Mouse (Mus musculus): ENCODE results near the gene Lyzl4.

DNA sequence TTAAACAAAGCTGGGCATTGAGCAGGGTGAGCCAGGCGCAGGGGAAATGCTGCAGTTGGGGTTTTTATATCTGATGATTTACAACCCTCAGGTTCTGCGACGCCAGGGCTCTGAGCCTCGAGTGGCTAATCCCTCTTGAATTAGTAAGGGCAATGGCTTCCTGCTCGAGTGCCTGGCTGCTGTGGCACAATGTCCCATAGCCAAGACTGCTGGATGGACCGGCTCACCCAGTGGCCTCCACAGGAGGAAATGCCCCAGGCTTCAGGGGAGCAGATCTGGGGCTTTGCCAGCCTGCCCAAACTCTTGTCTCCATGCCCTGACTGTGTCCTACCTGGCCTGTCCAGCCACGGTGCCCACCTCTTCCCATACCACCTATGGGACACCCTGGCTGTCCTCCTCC is 22.5 kb downstream of the Lyzl4 start:
- TF ChIP-seq TAL1 (IDR thresholded peaks at IDR 0.05; ENCODE audit: low read length), result no peak
- no peak for TF ChIP-seq GATA1 (IDR thresholded peaks at IDR 0.05; ENCODE audit: low read length)

All from erythroblast, embryonic 14.5 days (primary cell).